ENCODE assay signal across 26 mouse cellular contexts in genomic region chr5:119289808-119290207, GRCm38 (mm10).
"Had no signal": no experiment of that assay in that cellular context is flagged by ENCODE, and none has a peak within 500 bp of the region (broad histone marks: within the 10 kb centered on the region; RNA-seq: fewer than 3 reads in every experiment).

No protein-coding gene starts in this region.

- DNase-seq: gastrocnemius, postnatal 14 days; gastrocnemius, postnatal 36 days; heart, adult 11 months; heart, adult 2 months; heart, postnatal 14 days; heart, postnatal 36 days; kidney, adult 11 months; kidney, adult 2 months; kidney, adult 9 months; kidney, postnatal 14 days; kidney, postnatal 36 days; layer of hippocampus, adult 9-11 months; layer of hippocampus, postnatal 36 days; left cerebral cortex, postnatal 4 days had no signal

- H3K27ac ChIP-seq: heart, adult 2 months; heart, embryonic 13.5 days; heart, embryonic 15.5 days; hindbrain, embryonic 13.5 days; hindbrain, embryonic 15.5 days; hindbrain, postnatal 0 days; kidney, embryonic 15.5 days; kidney, postnatal 0 days; limb, embryonic 13.5 days; limb, embryonic 15.5 days; liver, embryonic 12.5 days; liver, embryonic 14.5 days had no signal

- H3K9ac ChIP-seq: heart, embryonic 13.5 days; heart, embryonic 15.5 days; hindbrain, embryonic 13.5 days; hindbrain, embryonic 15.5 days; kidney, embryonic 15.5 days; limb, embryonic 13.5 days; limb, embryonic 15.5 days; liver, embryonic 12.5 days; liver, embryonic 14.5 days had no signal

- H3K4me3 ChIP-seq: heart, adult 2 months; heart, embryonic 13.5 days; heart, embryonic 15.5 days; hindbrain, embryonic 13.5 days; hindbrain, embryonic 15.5 days; kidney, embryonic 15.5 days; limb, embryonic 13.5 days; limb, embryonic 15.5 days; liver, embryonic 12.5 days had no signal

- H3K27me3 ChIP-seq: hindbrain, embryonic 13.5 days; hindbrain, embryonic 15.5 days; liver, embryonic 12.5 days had no signal

- H3K9me3 ChIP-seq: heart, embryonic 15.5 days; hindbrain, embryonic 13.5 days; hindbrain, embryonic 15.5 days; kidney, embryonic 15.5 days had no signal

- ATAC-seq: hindbrain, postnatal 0 days; liver, embryonic 12.5 days had no signal

- H3K36me3 ChIP-seq: heart, embryonic 13.5 days; heart, embryonic 15.5 days; hindbrain, embryonic 13.5 days; hindbrain, embryonic 15.5 days; kidney, embryonic 15.5 days; limb, embryonic 13.5 days; limb, embryonic 15.5 days; liver, embryonic 12.5 days had no signal

- H3K4me2 ChIP-seq: heart, embryonic 11.5 days; heart, embryonic 13.5 days; heart, embryonic 15.5 days; hindbrain, embryonic 13.5 days; hindbrain, embryonic 15.5 days; kidney, embryonic 15.5 days; limb, embryonic 13.5 days; limb, embryonic 15.5 days; liver, embryonic 12.5 days had no signal

- H3K4me1 ChIP-seq: heart, embryonic 13.5 days; heart, embryonic 15.5 days; hindbrain, embryonic 13.5 days; hindbrain, embryonic 15.5 days; limb, embryonic 13.5 days; limb, embryonic 15.5 days; liver, embryonic 12.5 days had no signal
